Mouse (Mus musculus) midbrain, embryonic 15.5 days (tissue): ENCODE measurements around the gene Slc2a5. TPM values are rescaled to one million over a fixed set of nuclear protein-coding genes. Genes with fewer than 3 reads are reported as not detected.

Source experiments
- ATAC-seq: fragments of 200-750 bp; cut with Nextera tagmentation; replicated peaks from 2 replicates; pipeline ENCODE4 v1.8.0; 2017; ENCODE audit warnings: moderate TSS enrichment
- H3K27ac ChIP-seq: fragments of 300-500 bp; sonication (generic); 2 replicates; pipeline ENCODE4 v1.5.1; 2015; ENCODE audit warnings: mild to moderate bottlenecking, inconsistent platforms
- H3K27me3 ChIP-seq: fragments of 300-500 bp; sonication (generic); replicated peaks from 2 replicates; pipeline ENCODE4 v1.6.1; 2015; ENCODE audit warnings: inconsistent platforms
- H3K36me3 ChIP-seq: fragments of 300-500 bp; sonication (generic); replicated peaks from 2 replicates; pipeline ENCODE4 v1.6.1; 2015; ENCODE audit warnings: inconsistent platforms
- H3K4me1 ChIP-seq: fragments of 300-500 bp; sonication (generic); 2 replicates; pipeline ENCODE4 v1.6.1; 2015; ENCODE audit warnings: inconsistent platforms
- H3K4me2 ChIP-seq: fragments of 300-500 bp; sonication (generic); 2 replicates; pipeline ENCODE4 v1.6.1; 2015; ENCODE audit warnings: inconsistent platforms, mild to moderate bottlenecking, moderate library complexity
- H3K4me3 ChIP-seq: fragments of 300-500 bp; sonication (generic); 2 replicates; pipeline ENCODE4 v1.5.1; 2015; ENCODE audit warnings: mild to moderate bottlenecking, inconsistent platforms
- H3K9ac ChIP-seq: fragments of 300-500 bp; sonication (generic); 2 replicates; pipeline ENCODE4 v1.6.1; 2015; ENCODE audit warnings: mild to moderate bottlenecking, inconsistent platforms
- H3K9me3 ChIP-seq: fragments of 300-500 bp; sonication (generic); 2 replicates; pipeline ENCODE4 v1.6.1; 2016; ENCODE audit warnings: inconsistent platforms
- WGBS: fragments of 180-500 bp; shearing (Covaris S2); methylation state at CpG from one replicate; pipeline ENCODE4 v1.1.7; 2015; ENCODE audit warnings: mixed read lengths; 5-methylcytosine and 5-hydroxymethylcytosine counted together
- polyA plus RNA-seq: library from polyadenylated mRNA; unstranded; fragments of >200 nt; fragmentation: Nextera tagmentation; extraction: Ambion mirVana; gene quantifications from 2 replicates; pipeline ENCODE4 v1.2.1, GENCODE M21; 2015

The Slc2a5 gene
- polyA plus RNA-seq, 1 experiment from 2014 or later: 1.6 TPM

DNA sequence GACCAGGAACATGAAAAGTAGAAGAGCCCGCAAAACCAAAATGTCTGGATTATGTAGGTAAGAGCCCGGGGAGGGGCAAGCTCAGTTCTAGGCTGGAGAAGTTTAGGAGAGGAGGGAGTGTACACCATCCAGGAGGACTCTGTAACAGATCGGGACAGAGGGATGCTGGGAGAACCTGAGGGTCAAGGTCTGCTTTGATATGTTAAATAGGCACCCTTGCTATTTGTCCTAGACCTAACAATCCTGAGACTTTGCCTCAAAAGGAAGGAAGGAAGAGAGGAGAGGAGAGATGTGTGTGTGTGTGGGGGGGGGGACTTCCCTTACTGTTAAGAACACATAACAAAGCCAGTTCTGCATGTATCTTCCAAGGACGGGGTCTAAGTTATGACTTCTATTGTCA, 36.2 kb downstream of the Slc2a5 start:
- 78% methylated on average over 4 of the region's 4 CpGs for WGBS
- Histone ChIP-seq H3K4me3 (no peak overlapping the region), H3K36me3 (no peaks in the 10 kb centered on the region), H3K4me1 (no peaks in the 10 kb centered on the region), H3K9me3 (no peaks in the 10 kb centered on the region), H3K4me2 (no peak overlapping the region), H3K9ac (no peak overlapping the region), H3K27ac (no peak overlapping the region), H3K27me3 (0 out of 2 replicates have a peak, but pooled peaks cover 3% of the 10 kb centered on the region)
- ATAC-seq: no peak

DNA sequence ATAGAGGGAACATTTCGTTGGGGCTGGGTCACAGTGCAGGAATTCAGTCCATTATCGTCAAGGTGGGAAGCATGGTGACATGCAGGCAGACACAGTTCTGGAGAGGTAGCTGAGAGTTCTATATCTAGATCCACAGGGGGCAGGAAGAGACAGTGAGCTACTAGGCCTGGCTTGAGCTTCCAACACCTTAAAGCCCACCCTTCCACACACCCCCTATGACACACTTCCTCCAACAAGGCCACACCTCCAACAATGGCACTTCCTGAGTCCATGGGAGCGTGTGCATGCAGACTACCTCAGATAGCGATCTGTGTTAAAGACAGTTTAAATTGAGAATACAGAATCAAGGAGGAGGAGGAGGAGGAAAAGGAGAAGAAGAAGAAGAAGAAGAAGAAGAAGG, 36.6 kb downstream of the Slc2a5 start:
- no peaks in the 10 kb centered on the region for H3K4me1 ChIP-seq
- H3K4me3 ChIP-seq: no peak overlapping the region
- WGBS: over 99% methylated on average over 4 of the region's 4 CpGs
- H3K9ac ChIP-seq: no peak overlapping the region
- no peaks in the 10 kb centered on the region for H3K9me3 ChIP-seq
- H3K4me2 ChIP-seq: no peak overlapping the region
- H3K36me3 ChIP-seq: no peaks in the 10 kb centered on the region
- no peak overlapping the region for H3K27ac ChIP-seq
- ATAC-seq: no peak
- H3K27me3 ChIP-seq: 0 out of 2 replicates have a peak, but pooled peaks cover 3% of the 10 kb centered on the region

DNA sequence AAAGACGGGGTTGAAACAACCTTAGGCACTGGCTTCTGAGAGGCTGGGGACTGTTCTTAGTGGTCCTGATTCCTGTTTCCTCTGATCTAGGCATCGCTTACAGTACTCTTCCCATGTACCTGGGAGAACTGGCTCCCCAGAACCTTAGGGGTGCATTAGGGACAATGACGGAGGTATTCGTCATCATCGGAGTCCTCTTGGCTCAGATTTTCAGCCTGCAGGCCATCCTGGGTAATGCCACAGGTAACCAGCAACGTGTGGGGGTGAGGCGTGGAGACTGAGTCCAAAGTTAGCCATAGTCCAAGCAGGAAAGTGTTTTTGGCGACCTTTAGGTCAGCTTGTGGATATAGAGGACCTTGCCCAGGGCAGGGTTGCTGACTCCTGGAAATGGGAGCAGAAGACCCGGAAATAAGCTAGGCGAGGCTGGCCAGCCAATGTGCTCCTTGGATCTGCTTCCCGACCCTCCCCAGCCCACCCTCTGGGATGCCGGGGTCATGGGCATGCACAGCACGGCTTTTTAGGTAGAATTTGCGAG, 38.3 kb downstream of the Slc2a5 start:
- Histone ChIP-seq H3K27me3 (0 out of 2 replicates have a peak, but pooled peaks cover 2% of the 10 kb centered on the region), H3K9ac (no peak overlapping the region), H3K27ac (no peak overlapping the region), H3K4me3 (no peak overlapping the region), H3K36me3 (no peaks in the 10 kb centered on the region), H3K4me2 (no peak overlapping the region), H3K4me1 (no peaks in the 10 kb centered on the region), H3K9me3 (no peaks in the 10 kb centered on the region)
- no peak for ATAC-seq
- 75% methylated on average over 14 of the region's 14 CpGs for WGBS

- Histone ChIP-seq H3K4me3 (no peak overlapping the region), H3K4me1 (no peaks in the 10 kb centered on the region), H3K27ac (no peak overlapping the region), H3K4me2 (no peak overlapping the region), H3K9me3 (no peaks in the 10 kb centered on the region), H3K9ac (no peak overlapping the region), H3K36me3 (no peaks in the 10 kb centered on the region), H3K27me3 (no peaks in the 10 kb centered on the region)
- WGBS: 73% methylated on average over 2 of the region's 2 CpGs
- no peak for ATAC-seq
Measured at GRCm38 (mm10) chr4:150159458-150159857, 40.4 kb downstream of the Slc2a5 start.

- Histone ChIP-seq H3K4me3 (no peak overlapping the region), H3K9ac (no peak overlapping the region), H3K4me2 (no peak overlapping the region), H3K27me3 (no peaks in the 10 kb centered on the region), H3K27ac (no peak overlapping the region), H3K9me3 (no peaks in the 10 kb centered on the region), H3K4me1 (no peaks in the 10 kb centered on the region), H3K36me3 (no peaks in the 10 kb centered on the region)
- WGBS: 74% methylated on average over 13 of the region's 13 CpGs
- no peak for ATAC-seq
Measured at GRCm38 (mm10) chr4:150162561-150163169, 43.6 kb downstream of the Slc2a5 start.

GRCm38 (mm10) chr4:150164875-150165274, 45.8 kb downstream of the Slc2a5 start:
- ATAC-seq: no peak
- no peak overlapping the region for H3K4me3 ChIP-seq
- H3K27ac ChIP-seq: no peak overlapping the region
- no peak overlapping the region for H3K4me2 ChIP-seq
- no peaks in the 10 kb centered on the region for H3K4me1 ChIP-seq
- no peaks in the 10 kb centered on the region for H3K27me3 ChIP-seq
- H3K9me3 ChIP-seq: no peaks in the 10 kb centered on the region
- H3K36me3 ChIP-seq: no peaks in the 10 kb centered on the region
- no peak overlapping the region for H3K9ac ChIP-seq
- 28% methylated on average over 13 of the region's 13 CpGs for WGBS

- no peak for ATAC-seq
- H3K4me1 ChIP-seq: no peaks in the 10 kb centered on the region
- no peaks in the 10 kb centered on the region for H3K27me3 ChIP-seq
- H3K27ac ChIP-seq: no peak overlapping the region
- H3K9ac ChIP-seq: no peak overlapping the region
- no peak overlapping the region for H3K4me2 ChIP-seq
- 69% methylated on average over 10 of the region's 10 CpGs for WGBS
- no peaks in the 10 kb centered on the region for H3K9me3 ChIP-seq
- H3K36me3 ChIP-seq: no peaks in the 10 kb centered on the region
- no peak overlapping the region for H3K4me3 ChIP-seq
Measured at GRCm38 (mm10) chr4:150168406-150168805, 49.3 kb downstream of the Slc2a5 start.

DNA sequence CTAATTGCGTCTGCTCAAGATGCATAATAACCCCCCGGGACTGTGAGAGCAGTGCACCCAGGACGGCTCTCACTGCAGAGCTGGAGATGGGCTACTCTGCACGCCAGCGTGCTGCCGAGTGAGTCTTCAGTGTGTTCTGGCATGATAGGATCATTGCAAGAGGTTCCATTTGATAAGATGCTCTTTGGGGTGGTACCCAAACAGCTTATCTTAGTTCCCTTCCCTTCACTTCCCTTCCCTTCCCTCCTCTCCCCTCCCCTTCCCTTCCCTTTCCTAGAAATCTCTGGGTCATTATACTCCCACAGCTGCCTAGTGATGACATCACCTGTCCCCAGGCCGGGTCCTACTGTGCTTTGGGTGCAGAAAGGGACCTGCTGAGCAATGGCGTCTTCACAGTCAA, 53.0 kb downstream of the Slc2a5 start:
- Histone ChIP-seq H3K4me3 (no peak overlapping the region), H3K27ac (no peak overlapping the region), H3K4me2 (no peak overlapping the region), H3K9me3 (no peaks in the 10 kb centered on the region), H3K36me3 (no peaks in the 10 kb centered on the region), H3K4me1 (no peaks in the 10 kb centered on the region; the same call in 1 of the 2 replicates), H3K27me3 (no peaks in the 10 kb centered on the region), H3K9ac (no peak overlapping the region)
- 76% methylated on average over 8 of the region's 8 CpGs for WGBS
- no peak for ATAC-seq

DNA sequence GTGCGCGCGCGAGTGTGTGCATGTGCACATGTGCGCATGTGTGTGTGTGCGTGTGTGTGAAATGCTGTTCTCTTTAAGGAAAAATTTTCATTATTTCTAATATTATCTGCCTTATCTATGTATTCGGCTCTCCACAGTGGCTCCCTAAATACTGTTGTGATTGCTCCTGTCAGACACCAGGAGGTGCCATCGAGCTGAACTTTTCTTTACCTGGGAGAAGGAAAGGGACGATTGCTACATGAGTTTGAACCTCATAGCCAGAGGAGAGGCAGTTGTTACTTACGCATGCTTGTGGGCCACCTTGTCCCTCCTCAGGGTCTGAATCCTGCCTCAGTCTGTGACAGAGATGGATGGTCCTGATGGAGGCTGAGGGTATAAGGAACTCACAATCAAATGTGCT, 54.2 kb downstream of the Slc2a5 start:
- Histone ChIP-seq H3K36me3 (no peaks in the 10 kb centered on the region), H3K4me2 (no peak overlapping the region), H3K4me1 (no peaks in the 10 kb centered on the region; the same call in 1 of the 2 replicates), H3K9ac (no peak overlapping the region), H3K27ac (no peak overlapping the region), H3K4me3 (no peak overlapping the region), H3K9me3 (no peaks in the 10 kb centered on the region), H3K27me3 (no peaks in the 10 kb centered on the region)
- WGBS: 59% methylated on average over 10 of the region's 10 CpGs
- no peak for ATAC-seq

GRCm38 (mm10) chr4:150174027-150174426, 54.9 kb downstream of the Slc2a5 start:
- no peaks in the 10 kb centered on the region; the same call in 1 of the 2 replicates for H3K4me1 ChIP-seq
- no peak overlapping the region for H3K4me3 ChIP-seq
- no peaks in the 10 kb centered on the region for H3K36me3 ChIP-seq
- H3K9me3 ChIP-seq: no peaks in the 10 kb centered on the region
- no peak overlapping the region for H3K9ac ChIP-seq
- H3K4me2 ChIP-seq: no peak overlapping the region
- no peak for ATAC-seq
- 90% methylated on average over 14 of the region's 14 CpGs for WGBS
- no peaks in the 10 kb centered on the region for H3K27me3 ChIP-seq
- no peak overlapping the region for H3K27ac ChIP-seq

DNA sequence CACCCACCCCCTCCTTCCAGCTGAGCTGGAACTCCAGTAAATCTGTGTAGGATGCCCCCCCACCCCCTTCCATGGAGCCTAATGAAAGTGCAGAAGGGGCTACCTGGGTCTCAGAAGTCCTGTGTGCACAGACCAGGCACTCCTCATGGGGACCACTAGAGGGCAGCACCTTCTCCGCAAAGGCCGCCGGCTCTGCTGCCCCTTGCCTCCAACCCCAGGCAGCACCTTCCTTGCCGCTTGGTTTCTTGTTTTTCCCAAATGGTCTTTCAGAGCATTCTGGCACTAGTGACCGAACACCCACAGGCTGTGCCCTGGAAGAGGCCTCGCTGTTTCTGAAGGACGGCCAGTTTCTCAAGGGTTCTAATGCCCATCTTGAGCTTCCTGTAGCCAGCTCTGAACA, 57.5 kb downstream of the Slc2a5 start:
- Histone ChIP-seq H3K36me3 (no peaks in the 10 kb centered on the region), H3K27ac (no peak overlapping the region), H3K4me1 (no peaks in the 10 kb centered on the region; the same call in 1 of the 2 replicates), H3K9ac (no peak overlapping the region), H3K27me3 (no peaks in the 10 kb centered on the region), H3K9me3 (no peaks in the 10 kb centered on the region), H3K4me2 (no peak overlapping the region), H3K4me3 (no peak overlapping the region)
- 7% methylated on average over 7 of the region's 7 CpGs for WGBS
- ATAC-seq: no peak

- H3K36me3 ChIP-seq: no peaks in the 10 kb centered on the region
- no peaks in the 10 kb centered on the region; the same call in 1 of the 2 replicates for H3K4me1 ChIP-seq
- H3K27ac ChIP-seq: no peak overlapping the region
- no peak for ATAC-seq
- no peak overlapping the region for H3K4me2 ChIP-seq
- no peaks in the 10 kb centered on the region for H3K27me3 ChIP-seq
- no peak overlapping the region for H3K9ac ChIP-seq
- no peaks in the 10 kb centered on the region for H3K9me3 ChIP-seq
- 77% methylated on average over 8 of the region's 8 CpGs for WGBS
- H3K4me3 ChIP-seq: no peak overlapping the region
Measured at GRCm38 (mm10) chr4:150177122-150177521, 58.0 kb downstream of the Slc2a5 start.

DNA sequence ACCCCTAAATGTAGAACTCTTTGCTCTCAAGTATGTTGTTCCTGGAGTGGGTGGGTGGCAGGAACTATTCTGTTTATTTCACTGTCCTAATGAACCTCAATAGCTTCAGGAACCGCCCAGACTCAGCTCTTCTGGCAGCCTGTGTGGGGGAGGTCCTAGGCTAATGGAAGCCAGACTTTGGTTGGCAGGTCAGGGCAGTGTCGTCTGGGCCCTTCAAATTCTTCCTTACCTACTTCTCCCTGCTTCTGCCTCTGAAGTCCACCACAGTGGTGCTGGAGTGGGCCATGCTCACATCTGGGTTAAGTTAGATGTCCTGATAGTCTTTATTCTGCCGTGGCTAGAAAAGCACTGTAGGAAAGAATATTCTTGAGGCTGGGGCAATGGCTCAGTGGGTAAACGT, 59.0 kb downstream of the Slc2a5 start:
- no peaks in the 10 kb centered on the region; the same call in 1 of the 2 replicates for H3K4me1 ChIP-seq
- no peak overlapping the region for H3K27ac ChIP-seq
- H3K9ac ChIP-seq: no peak overlapping the region
- H3K9me3 ChIP-seq: no peaks in the 10 kb centered on the region
- WGBS: 66% methylated on average over 4 of the region's 4 CpGs
- no peak overlapping the region for H3K4me2 ChIP-seq
- no peaks in the 10 kb centered on the region for H3K36me3 ChIP-seq
- no peak for ATAC-seq
- H3K27me3 ChIP-seq: no peaks in the 10 kb centered on the region
- H3K4me3 ChIP-seq: no peak overlapping the region
